Mouse (Mus musculus) stomach, postnatal 0 days (tissue): ENCODE results near the gene Meis2.

ENCODE experiments used
- CTCF ChIP-seq: IDR thresholded peaks from 2 replicates; pipeline ENCODE4 v1.5.1; 2016; ENCODE audit warnings: antibody characterized with exemption, low read depth, mild to moderate bottlenecking, moderate library complexity
- EP300 ChIP-seq: optimal IDR thresholded peaks from 2 replicates; pipeline ENCODE3; 2016; ENCODE audit warnings: antibody characterized with exemption

DNA sequence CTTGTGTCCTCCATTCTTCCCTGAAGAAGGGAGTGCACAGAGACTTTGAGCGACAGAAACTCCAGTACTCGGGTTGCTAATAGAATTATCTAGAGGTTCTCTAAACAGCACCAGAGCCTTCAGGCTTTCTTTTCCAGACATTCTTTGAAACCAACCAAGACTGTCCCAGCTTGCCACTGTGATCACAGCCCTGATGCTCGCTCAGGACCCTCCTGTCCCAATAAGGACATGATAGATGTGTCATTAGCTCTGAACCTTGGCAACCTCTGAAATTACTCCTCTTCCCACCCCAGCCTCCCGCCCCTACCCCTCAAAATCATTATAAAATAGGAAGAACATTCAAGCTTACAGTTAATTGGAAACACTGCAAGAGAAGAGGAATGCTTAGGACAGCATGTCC lies 71.8 kb downstream of the Meis2 start:
- no peak for TF ChIP-seq CTCF
- no peak for TF ChIP-seq EP300
